Mouse (Mus musculus) thymus, adult 2 months (tissue): ENCODE data around the gene Eapp. TPM values are rescaled to one million over a fixed set of nuclear protein-coding genes. Genes with fewer than 3 reads are reported as not detected.
"Not testable (repeated sequence)": the region's sequence is repeated elsewhere in the genome, so short reads cannot be mapped to it uniquely, and the experiment has no call there.

Experiments
- DNase-seq: peaks from one replicate; pipeline ENCODE4 v3.0.0; 2021
- H3K27ac ChIP-seq: fragments of 200-500 bp; 2 replicates; pipeline ENCODE4 v1.5.1; 2012; ENCODE audit warnings: low read length, control low read depth; ENCODE audit not compliant: control insufficient read depth, insufficient read depth
- H3K27me3 ChIP-seq: fragments of 200-500 bp; 2 replicates; pipeline ENCODE4 v1.6.1; 2012; ENCODE audit warnings: mild to moderate bottlenecking, low read length, moderate library complexity, mixed read lengths; ENCODE audit not compliant: control insufficient read depth, insufficient read depth
- H3K36me3 ChIP-seq: fragments of 200-500 bp; 2 replicates; pipeline ENCODE4 v1.6.1; 2012; ENCODE audit warnings: mild to moderate bottlenecking, low read length, moderate library complexity; ENCODE audit not compliant: control insufficient read depth, insufficient read depth
- H3K4me1 ChIP-seq: fragments of 200-500 bp; replicated peaks from 2 replicates; pipeline ENCODE4 v1.6.1; 2012; ENCODE audit warnings: low read length; ENCODE audit not compliant: control insufficient read depth, insufficient read depth
- H3K4me3 ChIP-seq: fragments of 200-500 bp; 2 replicates; pipeline ENCODE4 v1.5.1; 2012; ENCODE audit warnings: mild to moderate bottlenecking, low read length, control low read depth, moderate library complexity; ENCODE audit not compliant: control insufficient read depth, insufficient read depth
- CTCF ChIP-seq: fragments of 200-500 bp; IDR thresholded peaks from 2 replicates; pipeline ENCODE4 v1.5.1; 2012; ENCODE audit warnings: mild to moderate bottlenecking, control low read depth, low read length, moderate library complexity, borderline replicate concordance; ENCODE audit not compliant: control insufficient read depth, poor library complexity, insufficient read depth; ENCODE audit errors: extremely low read depth
- POLR2A ChIP-seq: fragments of 200-500 bp; IDR thresholded peaks from 2 replicates; pipeline ENCODE4 v1.6.1; 2012; ENCODE audit warnings: mild to moderate bottlenecking, low read length, control low read depth, moderate library complexity; ENCODE audit not compliant: control insufficient read depth, poor library complexity, insufficient read depth; ENCODE audit errors: extremely low read depth
- WGBS: fragments of 180-500 bp; shearing (Covaris S2); methylation state at CpG from one replicate; pipeline ENCODE4 v1.1.7; 2018; 5-methylcytosine and 5-hydroxymethylcytosine counted together
- polyA plus RNA-seq: library from polyadenylated mRNA; depleted of rRNA; stranded (reverse); fragments of >200 nt; gene quantifications from 2 replicates; pipeline ENCODE4 v1.2.3, GENCODE M21; 2012; rRNA removed

The Eapp gene
- polyA plus RNA-seq, result 8.8 and 12.5 TPM in 2 replicates

DNA sequence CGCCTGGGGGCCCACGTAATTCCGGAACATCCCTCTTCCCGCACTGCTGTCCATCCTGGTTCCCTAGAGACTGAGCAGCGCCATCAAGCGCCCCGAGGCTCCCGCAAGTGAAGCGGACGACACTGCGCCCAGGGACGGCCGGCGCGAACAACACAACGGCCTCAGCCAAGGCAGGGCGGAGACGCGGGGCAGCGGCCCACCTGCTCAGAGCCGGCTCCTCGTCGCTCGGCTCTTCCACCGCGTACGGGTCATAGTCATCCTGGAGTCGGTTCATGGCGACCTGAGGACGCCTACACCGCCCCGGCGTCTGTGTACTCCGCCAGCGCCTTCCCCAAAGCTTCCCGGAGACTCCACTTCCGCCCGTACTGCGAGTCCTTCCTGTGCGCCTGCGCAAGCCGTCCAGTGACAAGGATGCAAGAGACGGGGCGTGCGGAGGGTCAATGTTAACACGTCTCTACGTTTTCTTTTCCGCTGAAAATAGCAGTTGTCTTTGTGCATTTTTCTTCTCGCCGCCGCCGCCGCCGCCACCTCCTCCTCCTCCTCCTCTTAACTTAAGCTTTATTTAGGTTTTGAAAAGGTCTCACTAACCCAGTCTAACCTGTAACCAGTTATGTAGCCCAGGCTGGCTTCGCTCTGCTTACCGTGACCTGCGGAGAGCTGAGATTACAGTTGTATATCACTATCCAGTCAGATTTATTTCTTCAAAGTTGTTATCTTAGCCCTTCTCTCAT is at the start of gene Eapp:
Gene Eapp, minus strand, starts transcription at position 387 of the 731 bp plus-strand sequence.
- Histone ChIP-seq H3K36me3 (peaks cover 4% of the 10 kb centered on the region), H3K27ac (peak within 1 kb of the TSS; percentile 92), H3K4me3 (peak within 1 kb of the TSS; percentile 85), H3K4me1 (peaks cover 3% of the 10 kb centered on the region), H3K27me3 (no peaks in the 10 kb centered on the region)
- peak; percentile 96 for TF ChIP-seq POLR2A
- 0 out of 2 replicates have a peak, but pooled peaks have one; percentile 28 for TF ChIP-seq CTCF
- peak; percentile 95 for DNase-seq
- under 1% methylated on average over 57 of the region's 57 CpGs for WGBS

DNA sequence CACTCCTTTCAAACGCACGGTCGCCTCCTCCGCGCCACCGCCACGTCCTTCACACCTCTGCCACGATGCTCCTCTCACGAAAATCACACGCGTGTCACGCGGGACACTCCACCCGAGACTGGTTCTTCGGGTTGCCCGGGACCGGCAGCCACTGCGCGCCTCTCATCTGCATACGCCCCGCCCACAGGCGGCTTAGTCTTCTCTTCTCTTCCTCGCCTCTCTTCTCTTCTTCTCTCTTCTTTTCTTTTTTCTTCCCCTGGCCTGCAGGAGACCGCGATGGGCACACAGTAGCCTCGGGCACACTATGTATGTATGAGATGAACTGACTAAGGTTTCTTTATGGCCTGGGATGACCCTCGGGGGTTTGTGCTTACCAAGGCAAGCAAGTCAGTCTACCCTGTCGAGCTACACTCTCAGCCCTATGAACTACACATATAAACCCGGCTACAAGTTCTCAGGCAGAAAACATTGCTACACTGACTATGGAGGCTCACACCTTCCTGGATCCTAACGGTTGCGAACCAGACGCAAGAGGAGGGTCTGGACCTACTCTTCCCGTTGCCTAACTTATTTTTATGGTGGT is 43.1 kb upstream of the Eapp start:
- not testable (repeated sequence) for H3K36me3 ChIP-seq, H3K4me1 ChIP-seq, H3K27ac ChIP-seq, H3K27me3 ChIP-seq
- peak; percentile 24 for DNase-seq
- 2% methylated on average over 12 of the region's 33 CpGs for WGBS
- peak overlapping the region; percentile 30 for H3K4me3 ChIP-seq

DNA sequence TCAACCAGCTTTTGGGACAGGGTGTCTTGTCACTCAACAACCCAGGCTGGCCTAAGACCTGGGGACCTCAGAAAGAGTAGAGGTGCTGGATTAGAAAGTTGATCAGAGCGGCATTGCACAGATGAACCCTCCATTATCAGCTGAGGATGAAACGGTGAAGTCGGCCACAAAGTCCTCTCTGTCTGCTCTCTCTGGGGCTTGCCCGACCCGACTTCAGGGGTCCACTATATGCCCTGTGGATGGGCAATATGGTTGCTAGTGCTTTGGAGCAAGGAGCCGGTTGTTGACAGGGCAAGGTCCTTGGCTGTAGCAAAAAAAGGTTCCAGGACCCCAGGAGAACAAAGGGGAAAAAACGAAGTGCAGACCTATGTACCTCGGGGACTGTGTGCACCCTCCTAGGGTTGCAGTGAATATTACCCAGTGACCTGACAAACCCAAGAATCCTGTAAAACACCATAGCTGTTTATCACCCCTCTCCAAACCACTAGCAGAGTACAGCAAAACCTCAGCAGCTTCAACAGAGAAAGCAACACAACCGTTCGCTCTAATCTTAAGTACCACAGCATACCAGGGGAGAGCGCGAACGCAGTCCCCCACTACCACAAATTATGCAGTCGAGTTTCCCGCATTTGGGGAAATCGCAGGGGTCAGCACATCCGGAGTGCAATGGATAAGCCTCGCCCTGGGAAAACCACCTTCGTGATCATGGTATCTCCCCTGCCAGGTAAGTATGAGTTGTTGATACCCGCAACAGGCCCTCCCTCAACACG is 42.4 kb upstream of the Eapp start:
- H3K4me1 ChIP-seq, H3K27ac ChIP-seq, H3K36me3 ChIP-seq, H3K4me3 ChIP-seq, H3K27me3 ChIP-seq, DNase-seq: not testable (repeated sequence)
- WGBS, result no CpG with 5 or more reads among the region's 21 CpGs

DNA sequence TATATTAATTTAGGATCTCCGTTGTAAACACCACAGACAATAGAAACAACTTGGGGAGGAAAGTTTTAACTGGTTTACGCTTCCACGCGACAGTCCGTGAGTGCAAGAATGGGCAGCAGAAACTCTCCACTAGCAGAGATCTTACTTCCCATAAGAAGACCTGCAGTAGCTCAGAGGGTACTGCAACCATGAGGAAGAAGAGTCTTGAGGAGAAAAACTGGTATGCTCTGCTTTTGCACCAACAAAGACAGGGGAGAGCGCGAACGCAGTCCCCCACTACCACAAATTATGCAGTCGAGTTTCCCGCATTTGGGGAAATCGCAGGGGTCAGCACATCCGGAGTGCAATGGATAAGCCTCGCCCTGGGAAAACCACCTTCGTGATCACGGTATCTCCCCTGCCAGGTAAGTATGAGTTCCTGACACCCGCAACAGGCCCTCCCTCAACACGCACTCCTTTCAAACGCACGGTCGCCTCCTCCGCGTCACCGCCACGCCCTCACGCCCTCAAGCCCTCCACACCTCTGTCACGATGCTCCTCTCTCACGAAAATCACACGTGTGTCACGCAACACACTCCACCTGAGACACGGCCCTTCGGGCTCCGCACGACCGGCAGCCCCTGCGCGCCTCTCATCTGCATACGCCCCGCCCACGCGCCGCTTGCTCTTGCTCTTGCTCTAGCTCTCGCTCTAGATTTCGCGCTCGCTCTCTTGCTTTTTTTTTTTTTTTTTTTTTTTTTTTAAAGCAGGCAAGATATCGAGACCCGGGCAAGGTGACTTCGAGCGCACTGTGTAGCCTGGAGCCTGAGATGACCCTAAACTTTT is 38.8 kb upstream of the Eapp start:
- not testable (repeated sequence) for H3K27me3 ChIP-seq, H3K4me1 ChIP-seq, H3K36me3 ChIP-seq, H3K27ac ChIP-seq, H3K4me3 ChIP-seq
- peak; percentile 41 for DNase-seq
- 0% methylated on average over 8 of the region's 49 CpGs for WGBS

DNA sequence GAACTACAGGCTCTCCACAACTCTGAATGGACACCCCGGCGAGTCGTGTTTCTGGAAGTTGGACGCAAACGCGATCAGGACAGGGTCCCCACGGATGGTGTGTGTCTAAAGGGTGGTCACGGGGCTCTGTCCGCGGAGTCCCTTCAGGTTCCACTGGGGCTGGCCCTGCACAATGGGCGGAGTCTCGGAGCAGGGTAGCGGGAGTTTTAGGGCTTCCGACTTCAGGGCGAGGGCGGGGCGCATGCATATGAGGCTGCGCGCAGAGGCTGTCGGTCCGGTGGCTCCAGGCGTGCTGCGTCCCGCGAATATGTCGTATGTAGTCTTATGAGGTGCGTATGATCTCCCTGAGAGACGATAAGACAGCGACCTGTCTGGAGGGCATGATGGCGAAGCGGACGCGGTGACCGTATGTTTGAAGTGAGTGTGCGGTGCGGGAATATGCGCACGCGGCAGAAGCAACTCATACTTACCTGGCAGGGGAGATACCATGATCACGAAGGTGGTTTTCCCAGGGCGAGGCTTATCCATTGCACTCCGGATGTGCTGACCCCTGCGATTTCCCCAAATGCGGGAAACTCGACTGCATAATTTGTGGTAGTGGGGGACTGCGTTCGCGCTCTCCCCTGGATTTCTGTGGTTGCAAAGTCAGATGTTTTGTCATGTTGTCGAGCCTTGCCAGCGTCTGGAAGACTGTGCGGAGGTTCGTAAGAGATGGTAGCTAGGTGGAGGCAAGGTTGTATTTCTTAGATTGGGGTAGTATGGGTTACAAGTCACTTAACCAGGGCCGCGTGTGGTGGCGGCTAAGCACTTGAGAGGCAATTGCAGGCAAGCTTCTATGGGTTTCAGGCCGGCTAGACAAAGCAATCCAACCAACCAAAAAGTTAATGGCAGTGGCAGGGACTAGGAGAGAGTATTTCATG is 33.7 kb upstream of the Eapp start:
- not testable (repeated sequence) for H3K27ac ChIP-seq, H3K36me3 ChIP-seq, H3K4me3 ChIP-seq, DNase-seq, H3K27me3 ChIP-seq, H3K4me1 ChIP-seq
- WGBS, result no CpG with 5 or more reads among the region's 56 CpGs

DNA sequence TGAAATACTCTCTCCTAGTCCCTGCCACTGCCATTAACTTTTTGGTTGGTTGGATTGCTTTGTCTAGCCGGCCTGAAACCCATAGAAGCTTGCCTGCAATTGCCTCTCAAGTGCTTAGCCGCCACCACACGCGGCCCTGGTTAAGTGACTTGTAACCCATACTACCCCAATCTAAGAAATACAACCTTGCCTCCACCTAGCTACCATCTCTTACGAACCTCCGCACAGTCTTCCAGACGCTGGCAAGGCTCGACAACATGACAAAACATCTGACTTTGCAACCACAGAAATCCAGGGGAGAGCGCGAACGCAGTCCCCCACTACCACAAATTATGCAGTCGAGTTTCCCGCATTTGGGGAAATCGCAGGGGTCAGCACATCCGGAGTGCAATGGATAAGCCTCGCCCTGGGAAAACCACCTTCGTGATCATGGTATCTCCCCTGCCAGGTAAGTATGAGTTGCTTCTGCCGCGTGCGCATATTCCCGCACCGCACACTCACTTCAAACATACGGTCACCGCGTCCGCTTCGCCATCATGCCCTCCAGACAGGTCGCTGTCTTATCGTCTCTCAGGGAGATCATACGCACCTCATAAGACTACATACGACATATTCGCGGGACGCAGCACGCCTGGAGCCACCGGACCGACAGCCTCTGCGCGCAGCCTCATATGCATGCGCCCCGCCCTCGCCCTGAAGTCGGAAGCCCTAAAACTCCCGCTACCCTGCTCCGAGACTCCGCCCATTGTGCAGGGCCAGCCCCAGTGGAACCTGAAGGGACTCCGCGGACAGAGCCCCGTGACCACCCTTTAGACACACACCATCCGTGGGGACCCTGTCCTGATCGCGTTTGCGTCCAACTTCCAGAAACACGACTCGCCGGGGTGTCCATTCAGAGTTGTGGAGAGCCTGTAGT is 23.4 kb upstream of the Eapp start:
- not testable (repeated sequence) for H3K36me3 ChIP-seq, H3K27ac ChIP-seq, H3K4me1 ChIP-seq, DNase-seq, H3K27me3 ChIP-seq, H3K4me3 ChIP-seq
- WGBS, result no CpG with 5 or more reads among the region's 56 CpGs

DNA sequence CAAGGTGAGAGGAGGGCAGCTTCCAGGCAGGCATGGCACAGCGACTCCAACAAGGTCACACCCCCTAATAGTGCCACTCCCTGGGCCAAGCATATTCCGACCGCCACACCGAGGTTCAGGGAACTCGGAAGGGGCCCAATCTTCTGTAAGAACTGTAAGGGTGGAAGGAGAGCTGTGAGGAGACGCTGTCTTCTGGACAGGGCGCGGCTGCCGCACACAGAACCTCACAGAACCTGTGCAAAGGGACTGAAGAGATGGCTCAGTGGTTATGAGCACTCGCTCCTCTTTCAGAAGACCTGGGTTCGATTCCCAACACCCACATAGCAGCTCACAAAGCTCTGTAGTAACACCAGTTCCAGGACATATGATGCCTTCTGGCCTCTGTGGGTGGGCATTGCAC is 21.8 kb upstream of the Eapp start:
- not testable (repeated sequence) for H3K36me3 ChIP-seq, H3K4me1 ChIP-seq, H3K4me3 ChIP-seq, H3K27me3 ChIP-seq, H3K27ac ChIP-seq, DNase-seq
- 86% methylated on average over 4 of the region's 11 CpGs for WGBS

DNA sequence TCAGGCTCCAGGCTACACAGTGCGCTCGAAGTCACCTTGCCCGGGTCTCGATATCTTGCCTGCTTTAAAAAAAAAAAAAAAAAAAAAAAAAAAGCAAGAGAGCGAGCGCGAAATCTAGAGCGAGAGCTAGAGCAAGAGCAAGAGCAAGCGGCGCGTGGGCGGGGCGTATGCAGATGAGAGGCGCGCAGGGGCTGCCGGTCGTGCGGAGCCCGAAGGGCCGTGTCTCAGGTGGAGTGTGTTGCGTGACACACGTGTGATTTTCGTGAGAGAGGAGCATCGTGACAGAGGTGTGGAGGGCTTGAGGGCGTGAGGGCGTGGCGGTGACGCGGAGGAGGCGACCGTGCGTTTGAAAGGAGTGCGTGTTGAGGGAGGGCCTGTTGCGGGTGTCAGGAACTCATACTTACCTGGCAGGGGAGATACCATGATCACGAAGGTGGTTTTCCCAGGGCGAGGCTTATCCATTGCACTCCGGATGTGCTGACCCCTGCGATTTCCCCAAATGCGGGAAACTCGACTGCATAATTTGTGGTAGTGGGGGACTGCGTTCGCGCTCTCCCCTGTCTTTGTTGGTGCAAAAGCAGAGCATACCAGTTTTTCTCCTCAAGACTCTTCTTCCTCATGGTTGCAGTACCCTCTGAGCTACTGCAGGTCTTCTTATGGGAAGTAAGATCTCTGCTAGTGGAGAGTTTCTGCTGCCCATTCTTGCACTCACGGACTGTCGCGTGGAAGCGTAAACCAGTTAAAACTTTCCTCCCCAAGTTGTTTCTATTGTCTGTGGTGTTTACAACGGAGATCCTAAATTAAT is 18.3 kb upstream of the Eapp start:
- H3K27ac ChIP-seq, H3K36me3 ChIP-seq, H3K4me1 ChIP-seq, H3K4me3 ChIP-seq, H3K27me3 ChIP-seq: not testable (repeated sequence)
- WGBS, result 0% methylated on average over 4 of the region's 48 CpGs
- DNase-seq, result peak; percentile 60
